20 mouse cellular contexts compared by ENCODE assay signal in the genomic region with DNA sequence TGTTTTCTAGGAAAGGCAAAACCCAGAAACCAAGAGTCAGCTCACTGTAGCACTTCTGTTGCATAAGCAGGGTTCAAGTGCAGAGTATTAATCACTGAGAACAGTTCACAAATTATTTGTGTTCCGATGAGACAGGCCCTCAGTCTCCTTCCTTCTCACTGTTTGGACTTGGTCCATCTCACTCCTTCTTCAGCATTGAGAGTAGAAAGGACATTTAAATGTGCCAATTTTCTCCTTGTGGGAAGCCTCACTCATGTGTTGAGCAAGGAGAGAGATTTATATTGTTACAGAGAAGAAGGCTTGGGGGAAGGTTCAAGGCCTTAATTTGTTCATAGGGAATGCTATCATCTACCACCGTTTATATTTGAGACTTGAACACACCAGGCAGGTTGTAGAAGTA. TPM values are rescaled to one million over a fixed set of nuclear protein-coding genes. Genes with fewer than 3 reads are reported as not detected.
DNase-seq lines count a peak whose midpoint lies in the region; ATAC-seq and TF ChIP-seq lines count a peak whose summit lies in the region.
"Had no signal": no experiment of that assay in that cellular context is flagged by ENCODE, and none has a peak within 500 bp of the region (broad histone marks: within the 10 kb centered on the region; RNA-seq: fewer than 3 reads in every experiment).

No protein-coding gene starts in this region.

- peak; percentile 43; the same call in 1 of the 2 replicates for ATAC-seq in kidney, embryonic 14.5 days (ENCODE audit: low FRiP score, low TSS enrichment)
- no peak for ATAC-seq in forebrain, embryonic 12.5 days (ENCODE audit: low FRiP score)
- ATAC-seq: CD4-positive, CD25-positive, alpha-beta regulatory T cell, adult 4 months; hindbrain, embryonic 16.5 days had no signal

- no peaks in the 10 kb centered on the region for H3K9me3 ChIP-seq in kidney, embryonic 14.5 days (ENCODE audit: control insufficient read depth, low read length)
- H3K9me3 ChIP-seq in forebrain, embryonic 12.5 days: no peaks in the 10 kb centered on the region
- H3K9me3 ChIP-seq: G1E; heart, embryonic 13.5 days; neural tube, embryonic 12.5 days had no signal

- 0 out of 2 replicates have a peak, but pooled peaks cover 12% of the 10 kb centered on the region for H3K4me1 ChIP-seq in kidney, embryonic 14.5 days (ENCODE audit: control insufficient read depth, insufficient read depth, low read length)
- peaks cover 5% of the 10 kb centered on the region; the same call in 1 of the 2 replicates for H3K4me1 ChIP-seq in lung, adult 2 months (ENCODE audit: control insufficient read depth, insufficient read depth, low read length)
- H3K4me1 ChIP-seq in forebrain, embryonic 12.5 days: no peaks in the 10 kb centered on the region
- H3K4me1 ChIP-seq: heart, embryonic 13.5 days; neural tube, embryonic 12.5 days had no signal

- no peak overlapping the region for H3K4me3 ChIP-seq in kidney, embryonic 14.5 days (ENCODE audit: low read length)
- no peak overlapping the region for H3K4me3 ChIP-seq in lung, adult 2 months (replicated peaks; ENCODE audit: extremely low read depth, low read depth, low read length)
- H3K4me3 ChIP-seq in forebrain, embryonic 12.5 days (replicated peaks): no peak overlapping the region
- H3K4me3 ChIP-seq: heart, embryonic 13.5 days; neural tube, embryonic 12.5 days had no signal

- H3K9ac ChIP-seq in kidney, embryonic 14.5 days (ENCODE audit: low read depth, low read length): no peak overlapping the region
- H3K9ac ChIP-seq in forebrain, embryonic 12.5 days: no peak overlapping the region
- H3K9ac ChIP-seq: heart, embryonic 13.5 days; neural tube, embryonic 12.5 days had no signal

- H3K27ac ChIP-seq in kidney, embryonic 14.5 days (ENCODE audit: low read depth, low read length): no peak overlapping the region
- no peak overlapping the region for H3K27ac ChIP-seq in forebrain, embryonic 12.5 days
- H3K27ac ChIP-seq: heart, embryonic 13.5 days; macrophage; neural tube, embryonic 12.5 days had no signal

- H3K4me2 ChIP-seq in kidney, embryonic 14.5 days (replicated peaks; ENCODE audit: low read depth, low read length): no peak overlapping the region
- no peak overlapping the region for H3K4me2 ChIP-seq in forebrain, embryonic 12.5 days
- H3K4me2 ChIP-seq: heart, embryonic 13.5 days; liver, embryonic 11.5 days; midbrain, embryonic 11.5 days; neural tube, embryonic 12.5 days had no signal

- H3K27me3 ChIP-seq in kidney, embryonic 14.5 days (ENCODE audit: control insufficient read depth, insufficient read depth, low read length): no peaks in the 10 kb centered on the region
- no peaks in the 10 kb centered on the region for H3K27me3 ChIP-seq in forebrain, embryonic 12.5 days
- H3K27me3 ChIP-seq: heart, embryonic 13.5 days; neural tube, embryonic 12.5 days had no signal

- DNase-seq in adrenal gland, adult (ENCODE audit: inconsistent age in 2 of 2, low spot score in 1 of 2): peak; percentile 34 to 91
- DNase-seq in adrenal gland, postnatal 36 days: no peak
- no peak for DNase-seq in kidney, adult 18-20 months
- DNase-seq in lung, postnatal 10 days: peak; percentile 21
- DNase-seq in lung, adult 2 months: no peak
- no peak for DNase-seq in heart, adult 11 months
- DNase-seq: cerebellum, adult 9-11 months; heart, postnatal 36 days; layer of hippocampus, postnatal 36 days; thymus, postnatal 14 days had no signal

- TF ChIP-seq CTCF in lung, adult 2 months (IDR thresholded peaks at IDR 0.05; ENCODE audit: insufficient read depth, low read length): no peak

- 48% methylated on average over 2 of the region's 2 CpGs for WGBS in kidney, embryonic 14.5 days
- WGBS in lung, adult 2 months: 42% methylated on average over 2 of the region's 2 CpGs
- WGBS in forebrain, embryonic 12.5 days: 90% methylated on average over 2 of the region's 2 CpGs

- no peaks in the 10 kb centered on the region for H3K36me3 ChIP-seq in kidney, embryonic 14.5 days (ENCODE audit: control insufficient read depth, insufficient read depth, low read length)
- no peaks in the 10 kb centered on the region for H3K36me3 ChIP-seq in forebrain, embryonic 12.5 days (replicated peaks)
- H3K36me3 ChIP-seq: G1E; heart, embryonic 13.5 days; neural tube, embryonic 12.5 days had no signal

- no peak for TF ChIP-seq POLR2A in lung, adult 2 months (IDR thresholded peaks at IDR 0.05; ENCODE audit: borderline replicate concordance, extremely low read depth, low read depth, low read length)

RNA-seq across cellular contexts. Expression of gene Esr1, which starts 6.6 kb away (rescaled TPM):
- total RNA-seq in adrenal gland, postnatal 36 days (2021): 10 to 100 TPM; 14.3 to 15.0 TPM
- 1.0 and 2.1 TPM in 2 replicates for polyA plus RNA-seq in kidney, embryonic 14.5 days (2014; fragmentation: Nextera tagmentation; extraction: Ambion mirVana)
- polyA plus RNA-seq in lung, adult 2 months (2012; rRNA removed): 1.2 and 1.5 TPM in 2 replicates
- polyA plus RNA-seq in forebrain, embryonic 12.5 days (2016; fragmentation: Nextera tagmentation; extraction: Ambion mirVana): 0.05 TPM in 1 of 2 replicates, not detected in the other
- polyA plus RNA-seq: G1E had no signal

Comparison
In these comparisons a context has a peak if more than half of its experiments do, and no peak if none do; other contexts are left out.
1. DNase-seq: peak in adrenal gland, adult (2 of 2) and lung, postnatal 10 days (single experiment); none in adrenal gland, postnatal 36 days (0 of 2), kidney, adult 18-20 months (single experiment), lung, adult 2 months (single experiment) and heart, adult 11 months (single experiment).